Mouse (Mus musculus): ENCODE measurements around the gene Gm20547. TPM values are rescaled to one million over a fixed set of nuclear protein-coding genes. Genes with fewer than 3 reads are reported as not detected.

Gene Gm20547
- polyA plus RNA-seq, 1 experiment from 2014 or later, result not detected

Small RNA genes lying within 50 kb of the gene (microRNA-seq; reads per million reads assigned to microRNA genes)
- gene Mir6970 (not detected), gene Mir6971 (4.0 reads per million, percentile 13 among the genes with 10 or more reads in this experiment), gene Mir6972 (not detected)

Other genes with a start within 250 kb of the Gm20547 start
- gene Fkbpl, start 237.3 kb downstream of the Gm20547 start, polyA plus RNA-seq (2015; fragmentation: Nextera tagmentation; extraction: Ambion mirVana), result 13.5 and 17.0 TPM in 2 replicates
- gene Atf6b, start 234.9 kb downstream of the Gm20547 start, polyA plus RNA-seq (2015; fragmentation: Nextera tagmentation; extraction: Ambion mirVana), result 110 and 121 TPM in 2 replicates
- 0.30 and 0.34 TPM in 2 replicates for gene Tnxb, start 211.5 kb downstream of the Gm20547 start, polyA plus RNA-seq (2015; fragmentation: Nextera tagmentation; extraction: Ambion mirVana)
- 0.19 and 0.25 TPM in 2 replicates for gene C4b, start 138.2 kb downstream of the Gm20547 start, polyA plus RNA-seq (2015; fragmentation: Nextera tagmentation; extraction: Ambion mirVana)
- not detected in 2 replicates for gene Cyp21a1, start 77.5 kb downstream of the Gm20547 start, polyA plus RNA-seq (2015; fragmentation: Nextera tagmentation; extraction: Ambion mirVana)
- 41.2 and 43.1 TPM in 2 replicates for gene Stk19, start 45.1 kb downstream of the Gm20547 start, polyA plus RNA-seq (2015; fragmentation: Nextera tagmentation; extraction: Ambion mirVana)
- gene Dxo, start 45.0 kb downstream of the Gm20547 start, polyA plus RNA-seq (2015; fragmentation: Nextera tagmentation; extraction: Ambion mirVana), result 68.4 and 68.9 TPM in 2 replicates
- gene Skiv2l, start 31.8 kb downstream of the Gm20547 start, polyA plus RNA-seq (2015; fragmentation: Nextera tagmentation; extraction: Ambion mirVana), result 57.1 and 62.6 TPM in 2 replicates
- 78.9 and 83.3 TPM in 2 replicates for gene Nelfe, start 31.7 kb downstream of the Gm20547 start, polyA plus RNA-seq (2015; fragmentation: Nextera tagmentation; extraction: Ambion mirVana)
- 1.6 and 2.1 TPM in 2 replicates for gene Cfb, start 19.5 kb downstream of the Gm20547 start, polyA plus RNA-seq (2015; fragmentation: Nextera tagmentation; extraction: Ambion mirVana)
- 9.2 and 9.6 TPM in 2 replicates for gene Zbtb12, start 2.6 kb downstream of the Gm20547 start, polyA plus RNA-seq (2015; fragmentation: Nextera tagmentation; extraction: Ambion mirVana)
- gene C2, start 16.2 kb upstream of the Gm20547 start, polyA plus RNA-seq (2015; fragmentation: Nextera tagmentation; extraction: Ambion mirVana), result 1.8 and 2.8 TPM in 2 replicates
- gene Ehmt2, start 16.4 kb upstream of the Gm20547 start, polyA plus RNA-seq (2015; fragmentation: Nextera tagmentation; extraction: Ambion mirVana), result 81.9 and 95.3 TPM in 2 replicates
- 0.21 TPM in 1 of 2 replicates, not detected in the other for gene Slc44a4, start 32.4 kb upstream of the Gm20547 start, polyA plus RNA-seq (2015; fragmentation: Nextera tagmentation; extraction: Ambion mirVana)
- 41.7 and 42.1 TPM in 2 replicates for gene Neu1, start 49.2 kb upstream of the Gm20547 start, polyA plus RNA-seq (2015; fragmentation: Nextera tagmentation; extraction: Ambion mirVana)
- 0.45 and 0.74 TPM in 2 replicates for gene Hspa1b, start 77.2 kb upstream of the Gm20547 start, polyA plus RNA-seq (2015; fragmentation: Nextera tagmentation; extraction: Ambion mirVana)
- not detected in 2 replicates for gene Gm20481, start 87.9 kb upstream of the Gm20547 start, polyA plus RNA-seq (2015; fragmentation: Nextera tagmentation; extraction: Ambion mirVana)
- gene Hspa1a, start 90.1 kb upstream of the Gm20547 start, polyA plus RNA-seq (2015; fragmentation: Nextera tagmentation; extraction: Ambion mirVana), result 15.3 and 18.1 TPM in 2 replicates
- 1.4 and 1.6 TPM in 2 replicates for gene Hspa1l, start 90.7 kb upstream of the Gm20547 start, polyA plus RNA-seq (2015; fragmentation: Nextera tagmentation; extraction: Ambion mirVana)
- gene Lsm2, start 99.8 kb upstream of the Gm20547 start, polyA plus RNA-seq (2015; fragmentation: Nextera tagmentation; extraction: Ambion mirVana), result 106 and 113 TPM in 2 replicates
- 50.7 and 61.7 TPM in 2 replicates for gene Vars, start 118.9 kb upstream of the Gm20547 start, polyA plus RNA-seq (2015; fragmentation: Nextera tagmentation; extraction: Ambion mirVana)
- gene Vwa7, start 134.5 kb upstream of the Gm20547 start, polyA plus RNA-seq (2015; fragmentation: Nextera tagmentation; extraction: Ambion mirVana), result 0.08 and 0.19 TPM in 2 replicates
- 1.7 TPM in 2 replicates for gene Sapcd1, start 146.0 kb upstream of the Gm20547 start, polyA plus RNA-seq (2015; fragmentation: Nextera tagmentation; extraction: Ambion mirVana)
- gene Msh5, start 164.7 kb upstream of the Gm20547 start, polyA plus RNA-seq (2015; fragmentation: Nextera tagmentation; extraction: Ambion mirVana), result 1.8 and 2.5 TPM in 2 replicates
- gene Clic1, start 167.9 kb upstream of the Gm20547 start, polyA plus RNA-seq (2015; fragmentation: Nextera tagmentation; extraction: Ambion mirVana), result 85.2 and 88.5 TPM in 2 replicates
- gene Ddah2, start 177.0 kb upstream of the Gm20547 start, polyA plus RNA-seq (2015; fragmentation: Nextera tagmentation; extraction: Ambion mirVana), result 338 and 363 TPM in 2 replicates
- not detected in 2 replicates for gene Ly6g6c, start 183.3 kb upstream of the Gm20547 start, polyA plus RNA-seq (2015; fragmentation: Nextera tagmentation; extraction: Ambion mirVana)
- gene Mpig6b, start 184.1 kb upstream of the Gm20547 start, polyA plus RNA-seq (2015; fragmentation: Nextera tagmentation; extraction: Ambion mirVana), result 0.13 and 0.21 TPM in 2 replicates
- gene Ly6g6e, start 194.9 kb upstream of the Gm20547 start, polyA plus RNA-seq (2015; fragmentation: Nextera tagmentation; extraction: Ambion mirVana), result 0.16 and 0.34 TPM in 2 replicates
- 0.68 and 1.0 TPM in 2 replicates for gene Ly6g6d, start 196.0 kb upstream of the Gm20547 start, polyA plus RNA-seq (2015; fragmentation: Nextera tagmentation; extraction: Ambion mirVana)
- 0.22 TPM in 1 of 2 replicates, not detected in the other for gene Ly6g6f, start 203.6 kb upstream of the Gm20547 start, polyA plus RNA-seq (2015; fragmentation: Nextera tagmentation; extraction: Ambion mirVana)
- gene Abhd16a, start 207.2 kb upstream of the Gm20547 start, polyA plus RNA-seq (2015; fragmentation: Nextera tagmentation; extraction: Ambion mirVana), result 113 and 115 TPM in 2 replicates
- not detected in 2 replicates for gene Ly6g5c, start 226.2 kb upstream of the Gm20547 start, polyA plus RNA-seq (2015; fragmentation: Nextera tagmentation; extraction: Ambion mirVana)
- 0.93 and 1.5 TPM in 2 replicates for gene Ly6g5b, start 233.4 kb upstream of the Gm20547 start, polyA plus RNA-seq (2015; fragmentation: Nextera tagmentation; extraction: Ambion mirVana)
- gene Gpank1, start 239.4 kb upstream of the Gm20547 start, polyA plus RNA-seq (2015; fragmentation: Nextera tagmentation; extraction: Ambion mirVana), result 20.7 and 23.7 TPM in 2 replicates
- 319 and 346 TPM in 2 replicates for gene Csnk2b, start 240.0 kb upstream of the Gm20547 start, polyA plus RNA-seq (2015; fragmentation: Nextera tagmentation; extraction: Ambion mirVana)
- gene D17H6S53E, start 244.3 kb upstream of the Gm20547 start, polyA plus RNA-seq (2015; fragmentation: Nextera tagmentation; extraction: Ambion mirVana), result 8.9 TPM in 2 replicates

Data from hindbrain, embryonic 16.5 days (tissue).